Mouse (Mus musculus): ENCODE results near the gene Fam20c. TPM values are rescaled to one million over a fixed set of nuclear protein-coding genes. Genes with fewer than 3 reads are reported as not detected.

The Fam20c gene
- 57.9 and 61.6 TPM in 2 replicates for polyA plus RNA-seq (2015; fragmentation: Nextera tagmentation; extraction: Ambion mirVana)

GRCm38 (mm10) chr5:138754303-138755120, at the start of gene Fam20c:
Gene Fam20c, plus strand, starts transcription at chr5:138754514.

GRCm38 (mm10) chr5:138819780-138820179, 65.5 kb downstream of the Fam20c start, which contains the start of gene Gm5294:
Gene Gm5294, plus strand, starts transcription at chr5:138820080.

Other genes with a start within 250 kb of the Fam20c start
- gene 1700123K08Rik, start 189.8 kb upstream of the Fam20c start, polyA plus RNA-seq (2015; fragmentation: Nextera tagmentation; extraction: Ambion mirVana) = 0.10 and 0.17 TPM in 2 replicates
- gene Zfp68, start 134.8 kb upstream of the Fam20c start, polyA plus RNA-seq (2015; fragmentation: Nextera tagmentation; extraction: Ambion mirVana) = 39.6 and 40.3 TPM in 2 replicates
- 11.9 and 13.6 TPM in 2 replicates for gene A430033K04Rik, start 131.7 kb upstream of the Fam20c start, polyA plus RNA-seq (2015; fragmentation: Nextera tagmentation; extraction: Ambion mirVana)
- gene Gm5294, start 65.6 kb downstream of the Fam20c start, polyA plus RNA-seq (2015; fragmentation: Nextera tagmentation; extraction: Ambion mirVana) = not detected in 2 replicates
- gene Pdgfa, start 242.9 kb downstream of the Fam20c start, polyA plus RNA-seq (2015; fragmentation: Nextera tagmentation; extraction: Ambion mirVana) = 63.1 and 71.3 TPM in 2 replicates

Measured in neural tube, postnatal 0 days (tissue).